Mouse (Mus musculus) heart, adult 2 months (tissue): Measurements from ENCODE around the gene Olfr328. TPM values are rescaled to one million over a fixed set of nuclear protein-coding genes. Genes with fewer than 3 reads are reported as not detected.

ENCODE experiments used
- DNase-seq, 2 experiments: peaks; one replicate each; pipeline ENCODE4 v3.0.0; 2021
- H3K27ac ChIP-seq: fragments of 200-600 bp; 2 replicates; pipeline ENCODE4 v1.8.1; 2022
- H3K27me3 ChIP-seq: fragments of 200-500 bp; 2 replicates; pipeline ENCODE4 v1.6.1; 2012; ENCODE audit warnings: mild to moderate bottlenecking, low read length, inconsistent platforms, mixed read lengths; ENCODE audit not compliant: control insufficient read depth, insufficient read depth
- H3K36me3 ChIP-seq: fragments of 200-500 bp; 2 replicates; pipeline ENCODE4 v1.6.1; 2012; ENCODE audit warnings: low read length, inconsistent platforms; ENCODE audit not compliant: control insufficient read depth, insufficient read depth
- H3K4me1 ChIP-seq: fragments of 200-500 bp; 2 replicates; pipeline ENCODE4 v1.6.1; 2011; ENCODE audit warnings: low read length; ENCODE audit not compliant: control insufficient read depth, insufficient read depth
- H3K4me3 ChIP-seq: fragments of 200-600 bp; 2 replicates; pipeline ENCODE4 v1.8.1; 2022
- H3K79me2 ChIP-seq: fragments of 200-500 bp; replicated peaks from 2 replicates; pipeline ENCODE4 v1.6.1; 2012; ENCODE audit warnings: mild to moderate bottlenecking, inconsistent platforms, low read length, moderate library complexity, mixed read lengths; ENCODE audit not compliant: control insufficient read depth, insufficient read depth
- H3K9ac ChIP-seq: fragments of 200-500 bp; 2 replicates; pipeline ENCODE4 v1.6.1; 2012; ENCODE audit warnings: low read depth, mild to moderate bottlenecking, control low read depth, inconsistent platforms, low read length, mixed read lengths
- CTCF ChIP-seq: fragments of 200-600 bp; IDR thresholded peaks from 2 replicates; pipeline ENCODE4 v1.8.1; 2022; ENCODE audit warnings: antibody characterized with exemption, mild to moderate bottlenecking, moderate library complexity
- EP300 ChIP-seq: fragments of 200-500 bp; IDR thresholded peaks from 2 replicates; pipeline ENCODE4 v1.6.1; 2011; ENCODE audit warnings: low read depth, low read length, control low read depth; ENCODE audit not compliant: insufficient read depth
- POLR2A ChIP-seq: fragments of 200-500 bp; IDR thresholded peaks from 2 replicates; pipeline ENCODE4 v1.6.1; 2011; ENCODE audit warnings: mild to moderate bottlenecking, low read depth, low read length, control low read depth; ENCODE audit not compliant: insufficient read depth
- WGBS: fragments of 180-500 bp; shearing (Covaris S2); methylation state at CpG from one replicate; pipeline ENCODE4 v1.1.7; 2018; 5-methylcytosine and 5-hydroxymethylcytosine counted together
- intact Hi-C: fragments of 180-260 bp; cut with DNase I; formaldehyde crosslinking; loops from one replicate; pipeline ENCODE4 v1.15.1; 2025
- long read RNA-seq: library from polyadenylated mRNA; stranded (forward); transcript quantifications from one replicate; pipeline ENCODE4 v2.0.0, GENCODE M21; 2021
- polyA plus RNA-seq: library from polyadenylated mRNA; depleted of rRNA; stranded (reverse); fragments of >200 nt; gene quantifications from 2 replicates; pipeline ENCODE4 v1.2.3, GENCODE M21; 2012; rRNA removed
- total RNA-seq, 2 experiments: library from RNA; stranded (reverse); gene quantifications; 2 replicates each; pipeline ENCODE4 v1.2.3; 2021

Olfr328 gene
- not detected for total RNA-seq
- not detected in 2 replicates for polyA plus RNA-seq
- long read RNA-seq, result 0 reads

GRCm38 (mm10) chr11:58555536-58555935 lies at the start of gene Olfr328:
Gene Olfr328, minus strand, starts transcription at chr11:58555636.
- TF ChIP-seq CTCF (no peak), POLR2A (no peak), EP300 (no peak)
- intact Hi-C loops, result no loop called here
- no peaks in the 10 kb centered on the region for H3K36me3 ChIP-seq

GRCm38 (mm10) chr11:58605228-58605627 lies 49.8 kb upstream of the Olfr328 start:
- intact Hi-C loops, result no loop called here
- Histone ChIP-seq H3K4me1 (peaks cover 3% of the 10 kb centered on the region), H3K4me3 (no peak overlapping the region), H3K9ac (no peak overlapping the region), H3K27me3 (no peaks in the 10 kb centered on the region), H3K36me3 (no peaks in the 10 kb centered on the region), H3K79me2 (no peaks in the 10 kb centered on the region), H3K27ac (peak overlapping the region; percentile 1)
- TF ChIP-seq POLR2A (no peak), EP300 (peak; percentile 33; the same call in 1 of the 2 replicates), CTCF (no peak)
- WGBS, result 33% methylated on average over 3 of the region's 3 CpGs
- peak in 1 of 2 experiments; percentile 14 for DNase-seq

More at GRCm38 (mm10) chr11:58555536-58555935, at the start of gene Olfr328:
- no peak within 1 kb of the TSS for H3K27ac ChIP-seq
- H3K79me2 ChIP-seq, result no peaks in the 10 kb centered on the region
- H3K27me3 ChIP-seq, result no peaks in the 10 kb centered on the region
- WGBS, result 50% methylated on average over 1 of the region's 1 CpGs
- no peak within 1 kb of the TSS for H3K9ac ChIP-seq
- H3K4me1 ChIP-seq, result no peaks in the 10 kb centered on the region
- no peak for DNase-seq
- no peak within 1 kb of the TSS for H3K4me3 ChIP-seq

DNA sequence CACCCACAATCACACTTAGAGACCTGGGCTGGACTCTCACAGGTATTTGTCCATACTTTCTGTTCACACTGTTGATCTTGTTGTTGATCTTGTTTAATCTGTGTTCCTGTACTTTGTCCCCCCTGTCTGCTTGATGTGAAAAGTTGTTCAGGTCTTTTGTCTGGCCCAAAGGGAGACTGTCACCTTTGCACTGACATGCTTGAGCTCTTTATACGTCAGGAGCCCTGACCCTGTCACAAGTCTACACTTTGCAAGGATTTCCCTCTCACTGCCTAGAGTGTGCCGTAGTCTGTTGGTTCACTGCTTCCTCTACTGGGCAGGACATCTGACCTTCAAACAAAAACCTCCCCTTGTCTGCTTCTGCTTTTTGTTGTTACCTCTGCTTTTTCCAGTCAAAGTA lies 49.3 kb upstream of the Olfr328 start:
- WGBS, result 28% methylated on average over 2 of the region's 2 CpGs
- Histone ChIP-seq H3K79me2 (no peaks in the 10 kb centered on the region), H3K36me3 (no peaks in the 10 kb centered on the region), H3K9ac (no peak overlapping the region), H3K4me1 (peaks cover 3% of the 10 kb centered on the region), H3K27me3 (no peaks in the 10 kb centered on the region), H3K27ac (peak overlapping the region; percentile 1), H3K4me3 (no peak overlapping the region)
- no peak for TF ChIP-seq EP300
- TF ChIP-seq CTCF, result no peak
- no peak for TF ChIP-seq POLR2A
- DNase-seq, result no peak
- intact Hi-C loops, result no loop called here

- no peak for DNase-seq
- Histone ChIP-seq H3K4me1 (peaks cover 3% of the 10 kb centered on the region), H3K9ac (no peak overlapping the region), H3K27me3 (no peaks in the 10 kb centered on the region), H3K79me2 (no peaks in the 10 kb centered on the region), H3K4me3 (no peak overlapping the region), H3K36me3 (no peaks in the 10 kb centered on the region), H3K27ac (no peak overlapping the region)
- TF ChIP-seq EP300, result no peak
- TF ChIP-seq POLR2A, result no peak
- no peak for TF ChIP-seq CTCF
- intact Hi-C loops, result no loop called here
- WGBS, result 66% methylated on average over 6 of the region's 6 CpGs
Measured at GRCm38 (mm10) chr11:58602800-58603560, 47.5 kb upstream of the Olfr328 start.

- DNase-seq, result no peak
- no peaks in the 10 kb centered on the region for H3K27me3 ChIP-seq
- TF ChIP-seq CTCF (no peak), EP300 (no peak), POLR2A (no peak)
- no peak overlapping the region for H3K4me3 ChIP-seq
- H3K79me2 ChIP-seq, result no peaks in the 10 kb centered on the region
- H3K9ac ChIP-seq, result no peak overlapping the region
- H3K36me3 ChIP-seq, result no peaks in the 10 kb centered on the region
- intact Hi-C loops, result no loop called here
- no peak overlapping the region; the same call in 1 of the 2 replicates for H3K27ac ChIP-seq
- peaks cover 3% of the 10 kb centered on the region for H3K4me1 ChIP-seq
Measured at GRCm38 (mm10) chr11:58602062-58602461, 46.6 kb upstream of the Olfr328 start.

DNA sequence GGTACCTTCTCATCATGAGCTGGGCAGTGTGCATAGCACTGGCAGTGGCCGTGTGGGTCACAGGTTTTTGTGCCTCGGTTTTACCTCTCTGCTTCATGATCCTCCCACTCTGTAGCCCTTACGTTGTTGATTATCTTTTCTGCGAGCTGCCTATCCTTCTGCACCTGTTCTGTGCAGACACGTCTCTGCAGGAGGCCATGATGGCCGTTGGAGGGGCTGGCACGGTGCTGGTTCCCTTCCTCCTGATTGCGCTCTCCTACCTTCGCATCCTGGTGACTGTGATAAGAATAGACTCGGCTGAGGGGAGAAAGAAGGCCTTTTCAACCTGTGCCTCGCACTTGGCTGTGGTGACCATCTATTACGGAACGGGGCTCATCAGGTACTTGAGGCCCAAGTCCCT lies 42.4 kb upstream of the Olfr328 start:
- Histone ChIP-seq H3K4me1 (no peaks in the 10 kb centered on the region), H3K9ac (no peak overlapping the region), H3K79me2 (no peaks in the 10 kb centered on the region), H3K27ac (no peak overlapping the region), H3K27me3 (no peaks in the 10 kb centered on the region), H3K4me3 (no peak overlapping the region), H3K36me3 (no peaks in the 10 kb centered on the region)
- TF ChIP-seq CTCF (no peak), POLR2A (no peak), EP300 (no peak)
- DNase-seq, result no peak
- intact Hi-C loops, result no loop called here
- WGBS, result 81% methylated on average over 13 of the region's 13 CpGs
